20 mouse cellular contexts compared by ENCODE assay signal in genomic region chr19:8602914-8603313, GRCm38 (mm10). TPM values are rescaled to one million over a fixed set of nuclear protein-coding genes. Genes with fewer than 3 reads are reported as not detected.
A peak's percentile ranks its signal among the peaks of the same experiment; 100 is the strongest.
DNase-seq lines count a peak whose midpoint lies in the region; ATAC-seq and TF ChIP-seq lines count a peak whose summit lies in the region.
"Had no signal": no experiment of that assay in that cellular context is flagged by ENCODE, and none has a peak within 500 bp of the region (broad histone marks: within the 10 kb centered on the region; RNA-seq: fewer than 3 reads in every experiment).

No protein-coding gene starts in this region.

- TF ChIP-seq CTCF in G1E (IDR thresholded peaks at IDR 0.05; ENCODE audit: low read depth, low read length), result no peak
- TF ChIP-seq CTCF in liver, postnatal 0 days (IDR thresholded peaks at IDR 0.05; ENCODE audit: low read depth), result no peak

- H3K9me3 ChIP-seq in G1E (replicated peaks), result no peaks in the 10 kb centered on the region
- H3K9me3 ChIP-seq in intestine, embryonic 16.5 days (ENCODE audit: control insufficient read depth, low read length), result no peaks in the 10 kb centered on the region
- no peaks in the 10 kb centered on the region for H3K9me3 ChIP-seq in liver, postnatal 0 days (ENCODE audit: low read length)
- no peaks in the 10 kb centered on the region for H3K9me3 ChIP-seq in kidney, embryonic 14.5 days (ENCODE audit: control insufficient read depth, low read length)
- H3K9me3 ChIP-seq: embryonic facial prominence, embryonic 13.5 days; hindbrain, embryonic 10.5 days; kidney, embryonic 15.5 days; lung, embryonic 15.5 days had no signal

- H3K4me1 ChIP-seq in G1E (ENCODE audit: insufficient read depth, low read depth, low read length), result peaks cover 65% of the 10 kb centered on the region
- H3K4me1 ChIP-seq in intestine, embryonic 16.5 days (ENCODE audit: control insufficient read depth, insufficient read depth, low read length), result no peaks in the 10 kb centered on the region
- H3K4me1 ChIP-seq in liver, postnatal 0 days (ENCODE audit: insufficient read depth), result peaks cover 38% of the 10 kb centered on the region
- peaks cover 2% of the 10 kb centered on the region; the same call in 1 of the 2 replicates for H3K4me1 ChIP-seq in kidney, embryonic 14.5 days (ENCODE audit: control insufficient read depth, insufficient read depth, low read length)
- H3K4me1 ChIP-seq: embryonic facial prominence, embryonic 13.5 days; hindbrain, embryonic 10.5 days; lung, embryonic 15.5 days had no signal

- H3K27ac ChIP-seq in intestine, embryonic 16.5 days (ENCODE audit: low read length), result no peak overlapping the region
- no peak overlapping the region for H3K27ac ChIP-seq in liver, postnatal 0 days (ENCODE audit: low read depth)
- H3K27ac ChIP-seq in kidney, embryonic 14.5 days (ENCODE audit: low read depth, low read length), result no peak overlapping the region
- H3K27ac ChIP-seq: embryonic facial prominence, embryonic 13.5 days; hindbrain, embryonic 10.5 days; kidney, embryonic 15.5 days; left cerebral cortex, adult 2 months; lung, embryonic 15.5 days had no signal

- H3K36me3 ChIP-seq in G1E (replicated peaks), result no peaks in the 10 kb centered on the region
- H3K36me3 ChIP-seq in intestine, embryonic 16.5 days (ENCODE audit: control insufficient read depth, insufficient read depth, low read length), result no peaks in the 10 kb centered on the region
- no peaks in the 10 kb centered on the region for H3K36me3 ChIP-seq in liver, postnatal 0 days (replicated peaks; ENCODE audit: insufficient read depth, low read length)
- no peaks in the 10 kb centered on the region for H3K36me3 ChIP-seq in kidney, embryonic 14.5 days (ENCODE audit: control insufficient read depth, insufficient read depth, low read length)
- H3K36me3 ChIP-seq: embryonic facial prominence, embryonic 13.5 days; hindbrain, embryonic 10.5 days; kidney, embryonic 15.5 days; lung, embryonic 15.5 days had no signal

- peak; percentile 100 for TF ChIP-seq EP300 in liver, postnatal 0 days (IDR thresholded peaks at IDR 0.05; ENCODE audit: low read depth)

- peaks cover 14% of the 10 kb centered on the region for H3K27me3 ChIP-seq in G1E (ENCODE audit: insufficient read depth, low read length)
- no peaks in the 10 kb centered on the region for H3K27me3 ChIP-seq in intestine, embryonic 16.5 days (replicated peaks; ENCODE audit: control insufficient read depth, insufficient read depth, low read length)
- no peaks in the 10 kb centered on the region for H3K27me3 ChIP-seq in liver, postnatal 0 days (ENCODE audit: insufficient read depth, low read length)
- no peaks in the 10 kb centered on the region for H3K27me3 ChIP-seq in kidney, embryonic 14.5 days (ENCODE audit: control insufficient read depth, insufficient read depth, low read length)
- H3K27me3 ChIP-seq: embryonic facial prominence, embryonic 13.5 days; kidney, embryonic 15.5 days; lung, embryonic 15.5 days had no signal

- DNase-seq in G1E (ENCODE audit: low spot score) (peak; percentile 53), MEL-GATA-1-ER (ENCODE audit: extremely low read depth, low read depth) (peak; percentile 69)
- peak; percentile 47 for DNase-seq in liver, postnatal 0 days
- no peak for DNase-seq in thymus, postnatal 4 days
- no peak for DNase-seq in layer of hippocampus, postnatal 36 days
- DNase-seq: adrenal gland, adult 2 months; cerebellum, adult 8-10 months; gastrocnemius, postnatal 10 days; midbrain, embryonic 14.5 days; retina, postnatal 1 day; right cerebral cortex, postnatal 4 days; thymus, adult 18-20 months had no signal

- H3K4me3 ChIP-seq in G1E (ENCODE audit: low read depth, low read length), result no peak overlapping the region
- H3K4me3 ChIP-seq in intestine, embryonic 16.5 days (ENCODE audit: low read length), result no peak overlapping the region
- no peak overlapping the region for H3K4me3 ChIP-seq in liver, postnatal 0 days (ENCODE audit: low read depth, low read length)
- no peak overlapping the region for H3K4me3 ChIP-seq in kidney, embryonic 14.5 days (ENCODE audit: low read length)
- H3K4me3 ChIP-seq: embryonic facial prominence, embryonic 13.5 days; hindbrain, embryonic 10.5 days; kidney, embryonic 15.5 days; left cerebral cortex, adult 2 months; lung, embryonic 15.5 days had no signal

- H3K9ac ChIP-seq in intestine, embryonic 16.5 days (ENCODE audit: low read depth, low read length), result no peak overlapping the region
- H3K9ac ChIP-seq in liver, postnatal 0 days (replicated peaks), result no peak overlapping the region
- no peak overlapping the region for H3K9ac ChIP-seq in kidney, embryonic 14.5 days (ENCODE audit: low read depth, low read length)
- H3K9ac ChIP-seq: embryonic facial prominence, embryonic 13.5 days; kidney, embryonic 15.5 days; lung, embryonic 15.5 days had no signal

- peak; percentile 91 for ATAC-seq in G1E (ENCODE audit: extremely low read depth, insufficient number of reproducible peaks, low FRiP score, poor library complexity, severe bottlenecking)
- peak; percentile 24 for ATAC-seq in intestine, embryonic 16.5 days
- ATAC-seq in liver, postnatal 0 days, result peak; percentile 82
- ATAC-seq in kidney, embryonic 14.5 days (ENCODE audit: low FRiP score, low TSS enrichment), result no peak

- H3K4me2 ChIP-seq in intestine, embryonic 16.5 days (ENCODE audit: low read depth, low read length), result no peak overlapping the region
- peak overlapping the region; percentile 1; the same call in 1 of the 2 replicates for H3K4me2 ChIP-seq in liver, postnatal 0 days (ENCODE audit: low read depth, low read length)
- H3K4me2 ChIP-seq in kidney, embryonic 14.5 days (replicated peaks; ENCODE audit: low read depth, low read length), result no peak overlapping the region
- H3K4me2 ChIP-seq: embryonic facial prominence, embryonic 13.5 days; kidney, embryonic 15.5 days; lung, embryonic 15.5 days had no signal

- 59% methylated on average over 3 of the region's 3 CpGs for WGBS in intestine, embryonic 16.5 days
- WGBS in liver, postnatal 0 days (ENCODE audit: insufficient replicate concordance), result 50% methylated on average over 3 of the region's 3 CpGs
- 60% methylated on average over 3 of the region's 3 CpGs for WGBS in kidney, embryonic 14.5 days

RNA-seq across cellular contexts. Expression of gene Slc22a8, which starts 11.9 kb away (rescaled TPM):
- total RNA-seq in G1E (2014; fragmentation: Nextera tagmentation) (not detected in 2 replicates), G1E (2017) (0.06 and 0.16 TPM in 2 replicates)
- not detected in 2 replicates for polyA plus RNA-seq in G1E (2012)
- 0.04 and 0.05 TPM in 2 replicates for polyA plus RNA-seq in intestine, embryonic 16.5 days (2015; fragmentation: Nextera tagmentation; extraction: Ambion mirVana)
- polyA plus RNA-seq in liver, postnatal 0 days (2015; fragmentation: Nextera tagmentation; extraction: Ambion mirVana), result 0.27 TPM in 2 replicates
- polyA plus RNA-seq in kidney, embryonic 14.5 days (2014; fragmentation: Nextera tagmentation; extraction: Ambion mirVana), result 1.7 and 3.9 TPM in 2 replicates
- total RNA-seq in layer of hippocampus, postnatal 36 days (2021), result 1 to 10 TPM; 8.6 TPM
- polyA plus RNA-seq: embryonic facial prominence, embryonic 13.5 days; limb, embryonic 11.5 days had no signal

RNA-seq across cellular contexts. Expression of gene Slc22a6, which starts 14.9 kb away (rescaled TPM):
- total RNA-seq in G1E (2014; fragmentation: Nextera tagmentation) (not detected in 2 replicates), G1E (2017) (0.05 and 0.06 TPM in 2 replicates)
- not detected in 2 replicates for polyA plus RNA-seq in G1E (2012)
- polyA plus RNA-seq in intestine, embryonic 16.5 days (2015; fragmentation: Nextera tagmentation; extraction: Ambion mirVana), result not detected in 2 replicates
- polyA plus RNA-seq in liver, postnatal 0 days (2015; fragmentation: Nextera tagmentation; extraction: Ambion mirVana), result not detected in 2 replicates
- 1.2 and 3.2 TPM in 2 replicates for polyA plus RNA-seq in kidney, embryonic 14.5 days (2014; fragmentation: Nextera tagmentation; extraction: Ambion mirVana)
- total RNA-seq in layer of hippocampus, postnatal 36 days (2021), result 1 to 10 TPM; 1.7 to 2.1 TPM
- total RNA-seq: adrenal gland, adult 2 months; gastrocnemius, postnatal 10 days had no signal
- polyA plus RNA-seq: adrenal gland, adult 2 months; limb, embryonic 11.5 days had no signal

Comparison
In these comparisons a context has a peak if more than half of its experiments do, and no peak if none do; other contexts are left out.
1. DNase-seq: peak in G1E (single experiment), MEL-GATA-1-ER (single experiment) and liver, postnatal 0 days (single experiment); none in thymus, postnatal 4 days (single experiment) and layer of hippocampus, postnatal 36 days (0 of 2).